Mouse (Mus musculus) embryonic facial prominence, embryonic 10.5 days (tissue): ENCODE results near the gene Serpinb3b. TPM values are rescaled to one million over a fixed set of nuclear protein-coding genes. Genes with fewer than 3 reads are reported as not detected.
"Not testable (repeated sequence)": the region's sequence is repeated elsewhere in the genome, so short reads cannot be mapped to it uniquely, and the experiment has no call there.

Experiments
- DNase-seq: peaks from one replicate; pipeline ENCODE4 v3.0.0-alpha.2; 2017; ENCODE audit warnings: low spot score
- H3K27ac ChIP-seq: fragments of 300-500 bp; sonication (generic); replicated peaks from 2 replicates; pipeline ENCODE4 v1.5.1; 2016; ENCODE audit warnings: mild to moderate bottlenecking
- H3K27me3 ChIP-seq: fragments of 300-500 bp; sonication (generic); replicated peaks from 2 replicates; pipeline ENCODE4 v1.6.1; 2016; ENCODE audit warnings: low read depth, mild to moderate bottlenecking; ENCODE audit not compliant: poor library complexity, severe bottlenecking
- H3K36me3 ChIP-seq: fragments of 300-500 bp; sonication (generic); replicated peaks from 2 replicates; pipeline ENCODE4 v1.6.1; 2016; ENCODE audit warnings: mild to moderate bottlenecking, moderate library complexity
- H3K4me1 ChIP-seq: fragments of 300-500 bp; sonication (generic); 2 replicates; pipeline ENCODE4 v1.6.1; 2016
- H3K4me3 ChIP-seq: fragments of 300-500 bp; sonication (generic); 2 replicates; pipeline ENCODE4 v1.5.1; 2016; ENCODE audit warnings: mild to moderate bottlenecking, moderate library complexity
- H3K9me3 ChIP-seq: fragments of 300-500 bp; sonication (generic); 2 replicates; pipeline ENCODE4 v1.6.1; 2016; ENCODE audit warnings: mild to moderate bottlenecking
- WGBS: fragments of 180-500 bp; shearing (Covaris S2); methylation state at CpG from one replicate; pipeline ENCODE4 v1.1.7; 2016; 5-methylcytosine and 5-hydroxymethylcytosine counted together
- polyA plus RNA-seq: library from polyadenylated mRNA; unstranded; fragments of >200 nt; fragmentation: Nextera tagmentation; extraction: Ambion mirVana; gene quantifications from 2 replicates; pipeline ENCODE4 v1.2.1, GENCODE M21; 2016

Gene Serpinb3b
- not detected in 2 replicates for polyA plus RNA-seq

- not testable (repeated sequence) for H3K9me3 ChIP-seq, H3K27ac ChIP-seq, H3K4me1 ChIP-seq, H3K4me3 ChIP-seq, H3K36me3 ChIP-seq, DNase-seq, H3K27me3 ChIP-seq
Measured at GRCm38 (mm10) chr1:107278261-107278660, at the start of gene Serpinb3b, which contains the start of gene Serpinb3c. Gene Serpinb3b (minus strand): TSS chr1:107278361. Gene Serpinb3c (minus strand): TSS chr1:107278371.

GRCm38 (mm10) chr1:107243170-107243569 is 35.0 kb downstream of the Serpinb3b start:
- not testable (repeated sequence) for H3K27ac ChIP-seq, H3K36me3 ChIP-seq, H3K4me3 ChIP-seq, H3K4me1 ChIP-seq, H3K9me3 ChIP-seq, H3K27me3 ChIP-seq, DNase-seq
- WGBS: 50% methylated on average over 3 of the region's 3 CpGs

GRCm38 (mm10) chr1:107217276-107217675 is 60.9 kb downstream of the Serpinb3b start:
- not testable (repeated sequence) for DNase-seq, H3K9me3 ChIP-seq, H3K27me3 ChIP-seq, H3K4me1 ChIP-seq, H3K27ac ChIP-seq, H3K36me3 ChIP-seq, H3K4me3 ChIP-seq
- 78% methylated on average over 1 of the region's 1 CpGs for WGBS

- not testable (repeated sequence) for H3K9me3 ChIP-seq, H3K27me3 ChIP-seq, H3K4me1 ChIP-seq, H3K4me3 ChIP-seq, H3K36me3 ChIP-seq, H3K27ac ChIP-seq, DNase-seq
Measured at GRCm38 (mm10) chr1:107127453-107127852, 150.7 kb downstream of the Serpinb3b start.

Other genes with a start within 250 kb of the Serpinb3b start
- not detected in 2 replicates for gene Serpinb3a, start 226.1 kb downstream of the Serpinb3b start, polyA plus RNA-seq
- gene Serpinb3d, start 194.9 kb downstream of the Serpinb3b start, polyA plus RNA-seq: not detected in 2 replicates
- gene Serpinb3c, start within 50 bp of the Serpinb3b start, polyA plus RNA-seq: not detected in 2 replicates
- gene Serpinb11, start 82.8 kb upstream of the Serpinb3b start, polyA plus RNA-seq: not detected in 2 replicates
- gene Serpinb7, start 121.3 kb upstream of the Serpinb3b start, polyA plus RNA-seq: not detected in 2 replicates
- gene Serpinb2, start 233.1 kb upstream of the Serpinb3b start, polyA plus RNA-seq: 0.25 TPM in 1 of 2 replicates, not detected in the other